Mouse (Mus musculus) G1E (cell line): ENCODE measurements at regions not wholly inside any gene's neighbourhood (a gene's known extent, or its start where the extent isn't known, plus 50 kb on each side); places are given as distances from the start of the nearest gene placed in this dataset.

Experiments
- CTCF ChIP-seq: IDR thresholded peaks from 2 replicates; pipeline ENCODE4 v1.5.1; 2012; ENCODE audit warnings: low read depth, low read length, inconsistent platforms, mixed read lengths
- GATA1 ChIP-seq: IDR thresholded peaks from 2 replicates; pipeline ENCODE4 v1.6.1; 2012; ENCODE audit warnings: borderline replicate concordance, low read length, inconsistent platforms, mixed read lengths
- GATA2 ChIP-seq: IDR thresholded peaks from 2 replicates; pipeline ENCODE4 v1.6.1; 2012; ENCODE audit warnings: low read depth, low read length, inconsistent platforms, borderline replicate concordance
- POLR2AphosphoS5 ChIP-seq: IDR thresholded peaks from 2 replicates; pipeline ENCODE4 v1.6.1; 2012; ENCODE audit warnings: low read depth, low read length, inconsistent platforms; ENCODE audit not compliant: insufficient replicate concordance
- TAL1 ChIP-seq: conservative IDR thresholded peaks from 2 replicates; pipeline ENCODE4 v1.6.1; 2012; ENCODE audit warnings: low read depth, low read length, inconsistent platforms, mixed read lengths

DNA sequence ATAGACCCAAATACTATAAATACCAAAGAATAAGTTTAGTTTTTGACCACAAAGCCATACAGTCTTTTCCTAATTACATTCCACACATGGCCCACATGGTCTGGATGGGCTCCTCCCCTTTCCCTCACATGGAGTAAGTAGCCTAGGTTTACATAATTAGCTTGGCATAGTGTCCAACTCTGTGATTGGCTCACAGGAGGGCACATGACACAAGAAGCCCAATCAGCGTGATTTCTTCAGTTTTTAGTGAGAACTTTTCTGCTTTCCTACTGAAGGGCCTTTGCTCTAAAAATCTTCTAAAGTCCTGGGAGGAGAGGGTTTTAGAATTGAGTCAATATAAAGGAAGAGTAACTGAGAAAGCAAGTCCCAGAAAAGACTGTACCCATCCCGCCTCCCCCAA is 68.4 kb upstream of the Lpp start:
- TF ChIP-seq POLR2AphosphoS5: no peak
- TF ChIP-seq CTCF: no peak
- no peak for TF ChIP-seq GATA1
- no peak for TF ChIP-seq TAL1
- no peak for TF ChIP-seq GATA2
